Mouse (Mus musculus): Measurements from ENCODE around the gene Zbtb8b.

DNA sequence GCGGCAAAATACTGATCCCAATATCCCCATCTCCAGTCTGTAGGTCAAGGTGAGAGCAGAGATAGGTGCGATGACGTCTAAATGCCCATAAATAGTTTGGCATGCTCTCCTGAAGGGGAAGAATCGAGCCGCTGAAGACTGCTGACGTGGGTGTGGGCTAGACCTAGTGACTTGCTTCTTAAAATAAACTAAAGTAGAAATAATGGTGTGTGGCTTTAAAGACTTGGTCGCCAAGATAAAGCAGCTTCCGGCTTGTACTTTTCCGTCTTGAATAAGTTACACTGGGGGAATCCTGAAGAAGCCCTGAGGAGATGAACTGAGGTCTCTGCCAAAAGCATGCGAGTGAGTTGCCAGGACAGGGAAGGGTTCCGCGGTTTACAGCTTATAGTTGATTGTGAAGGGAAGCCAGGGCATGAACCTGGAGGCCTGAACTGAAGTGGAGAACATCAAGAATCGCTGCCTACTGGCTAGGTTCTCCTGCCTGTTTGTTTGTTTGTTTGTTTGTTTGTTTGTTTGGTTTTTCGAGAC is 50.4 kb downstream of the Zbtb8b start:
- TF ChIP-seq GABPA (IDR thresholded peaks at IDR 0.05; ENCODE audit: low read depth, low read length) (no peak), ZKSCAN1 (IDR thresholded peaks at IDR 0.05; ENCODE audit: low read depth, low read length) (no peak), POLR2A (IDR thresholded peaks at IDR 0.05; ENCODE audit: control insufficient read depth in 1 of 2, insufficient read depth in 1 of 2, low read depth in 1 of 2, low read length in 2 of 2, poor library complexity in 1 of 2) (no peak), GATA1 (IDR thresholded peaks at IDR 0.05; ENCODE audit: low read depth, low read length) (peak; percentile 67), EP300 (IDR thresholded peaks at IDR 0.05; ENCODE audit: low read depth in 1 of 2, low read length in 2 of 2) (0 out of 4 replicates have a peak, but pooled peaks of 1 of the 2 experiments have one; percentile 9), ZNF384 (IDR thresholded peaks at IDR 0.05; ENCODE audit: low read depth, low read length) (no peak), RCOR1 (IDR thresholded peaks at IDR 0.05; ENCODE audit: low read depth, low read length) (no peak), SMC3 (IDR thresholded peaks at IDR 0.05; ENCODE audit: low read depth, low read length) (no peak), CTCF (IDR thresholded peaks at IDR 0.05 in 2 of 3, conservative IDR thresholded peaks at IDR 0.05 in 1 of 3; ENCODE audit: control insufficient read depth in 1 of 3, insufficient read depth in 1 of 3, low read depth in 2 of 3, low read length in 3 of 3, poor library complexity in 1 of 3, severe bottlenecking in 1 of 3) (no peak), TCF12 (IDR thresholded peaks at IDR 0.05; ENCODE audit: low read depth, low read length) (0 out of 2 replicates have a peak, but pooled peaks have one; percentile 23), HCFC1 (IDR thresholded peaks at IDR 0.05; ENCODE audit: low read depth, low read length) (0 out of 2 replicates have a peak, but pooled peaks have one; percentile 30), E2F4 (IDR thresholded peaks at IDR 0.05; ENCODE audit: borderline replicate concordance, low read depth, low read length) (no peak), MAX (IDR thresholded peaks at IDR 0.05; ENCODE audit: low read length) (no peak), TBP (IDR thresholded peaks at IDR 0.05; ENCODE audit: low read depth, low read length) (no peak)

Measured in MEL (cell line).